Mouse (Mus musculus): ENCODE data around the gene Gm2042.
"Not testable (repeated sequence)": the region's sequence is repeated elsewhere in the genome, so short reads cannot be mapped to it uniquely, and the experiment has no call there.

Gene Gm2042

DNA sequence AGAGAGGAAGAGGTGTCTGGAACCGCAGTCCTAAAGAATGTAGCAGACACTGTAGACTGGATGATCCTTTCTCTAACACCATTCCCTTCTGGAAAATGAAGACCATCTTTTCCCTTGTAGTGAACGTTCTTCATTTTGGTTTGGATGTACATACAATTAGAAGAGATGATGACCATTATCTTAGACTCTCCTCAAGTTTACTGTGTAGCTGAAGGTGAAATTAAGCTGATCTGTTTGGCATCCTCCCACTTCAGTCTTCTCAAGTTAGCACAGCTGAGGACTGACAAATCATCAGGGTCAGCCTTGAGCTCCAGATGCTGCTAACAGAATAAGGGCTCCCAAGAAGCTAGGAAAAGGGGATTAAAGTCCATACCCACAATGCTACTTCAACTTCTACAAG, at the start of gene Gm2042:
Gm2042 (plus strand) TSS at position 301 of the 400 bp plus-strand sequence.
- DNase-seq (ENCODE audit: low spot score): not testable (repeated sequence)

- not testable (repeated sequence) for DNase-seq (ENCODE audit: low spot score)
Measured at GRCm38 (mm10) chr12:87919721-87920120, 34.2 kb upstream of the Gm2042 start, which contains the start of gene Gm2035. Gene Gm2035 (minus strand): TSS chr12:87919857.

DNA sequence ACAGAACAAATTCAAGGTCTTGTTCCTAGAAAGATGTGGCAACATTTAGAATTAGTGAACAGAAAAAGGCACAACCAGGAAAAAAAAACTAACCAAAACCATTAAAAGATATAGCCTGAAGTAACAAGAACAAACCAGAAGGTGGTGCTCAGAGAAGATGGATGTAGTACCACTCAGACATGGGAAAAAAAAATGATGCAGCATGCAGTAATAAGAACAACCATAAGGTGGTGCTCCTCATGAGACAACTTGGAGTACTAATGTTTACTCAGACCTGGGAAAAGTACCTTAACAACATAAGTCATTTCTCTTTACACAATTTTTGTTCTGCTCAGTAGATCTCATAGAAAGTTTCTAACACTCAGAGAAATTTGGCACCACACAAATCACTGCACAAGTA, 30.1 kb downstream of the Gm2042 start:
- not testable (repeated sequence) for DNase-seq (ENCODE audit: low spot score)

DNA sequence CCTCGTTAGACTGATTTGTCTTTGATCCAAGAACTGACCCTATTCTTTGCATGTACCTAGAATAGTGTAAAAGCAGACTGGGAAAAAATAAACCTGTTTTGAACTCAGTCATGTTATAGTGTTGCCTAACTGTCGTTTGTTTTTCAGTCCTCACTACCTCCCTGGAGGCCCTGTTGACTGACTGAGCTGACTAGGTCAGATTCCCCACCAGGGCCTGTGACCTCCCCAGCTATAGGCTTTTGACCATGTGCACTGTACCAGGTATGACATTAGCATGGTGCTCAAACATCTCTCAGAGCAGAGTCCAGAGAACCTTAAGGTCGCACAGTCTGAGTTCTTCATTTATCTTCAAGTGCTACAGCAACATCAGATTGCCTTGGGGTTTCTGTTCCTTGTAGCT, 50.2 kb downstream of the Gm2042 start:
- DNase-seq (ENCODE audit: low spot score): not testable (repeated sequence)
